Comparison of ENCODE assay signal across 16 mouse cellular contexts in the genomic region with DNA sequence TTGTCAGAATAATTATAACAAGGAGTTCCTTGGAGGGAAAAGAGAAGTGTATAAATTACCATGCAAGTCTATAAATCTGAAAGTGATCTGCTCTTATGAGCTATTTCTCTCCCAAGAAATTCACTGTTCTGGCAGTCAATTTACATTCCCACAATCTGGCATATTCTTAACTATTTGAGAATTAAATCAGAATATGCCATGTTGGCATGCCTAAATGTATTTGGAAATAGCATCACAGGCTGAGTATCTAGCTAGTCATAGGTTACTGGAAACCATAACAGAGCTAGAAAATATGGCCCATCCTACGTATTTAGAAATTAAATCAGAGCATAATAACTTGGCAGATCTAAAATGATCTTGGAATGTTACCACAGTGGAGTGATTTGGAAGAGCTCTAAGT.
"Had no signal": no experiment of that assay in that cellular context is flagged by ENCODE, and none has a peak within 500 bp of the region (broad histone marks: within the 10 kb centered on the region; RNA-seq: fewer than 3 reads in every experiment).

No protein-coding gene starts in this region.

- H3K4me1 ChIP-seq: limb, embryonic 13.5 days; liver, embryonic 15.5 days; midbrain, embryonic 10.5 days; midbrain, embryonic 15.5 days; neural tube, embryonic 12.5 days had no signal

- H3K27ac ChIP-seq: kidney, postnatal 0 days; limb, embryonic 13.5 days; liver, embryonic 15.5 days; midbrain, embryonic 10.5 days; midbrain, embryonic 15.5 days; neural tube, embryonic 12.5 days; stomach, postnatal 0 days had no signal

- H3K9me3 ChIP-seq: limb, embryonic 13.5 days; liver, embryonic 15.5 days; midbrain, embryonic 10.5 days; midbrain, embryonic 15.5 days; neural tube, embryonic 12.5 days had no signal

- H3K27me3 ChIP-seq: limb, embryonic 13.5 days; liver, embryonic 15.5 days; midbrain, embryonic 15.5 days; neural tube, embryonic 12.5 days had no signal

- DNase-seq: kidney, adult 9 months; kidney, postnatal 36 days; layer of hippocampus, postnatal 36 days; left cerebral cortex, postnatal 4 days; lung, adult 2 months; lung, postnatal 36 days; thymus, adult 18-20 months; thymus, postnatal 14 days had no signal

- H3K36me3 ChIP-seq: limb, embryonic 13.5 days; liver, embryonic 15.5 days; midbrain, embryonic 10.5 days; midbrain, embryonic 15.5 days; neural tube, embryonic 12.5 days had no signal

- H3K4me2 ChIP-seq: limb, embryonic 13.5 days; liver, embryonic 15.5 days; midbrain, embryonic 15.5 days; neural tube, embryonic 12.5 days had no signal

- ATAC-seq: lung, postnatal 0 days; midbrain, embryonic 15.5 days had no signal

- H3K9ac ChIP-seq: limb, embryonic 13.5 days; liver, embryonic 15.5 days; midbrain, embryonic 15.5 days; neural tube, embryonic 12.5 days had no signal

- H3K4me3 ChIP-seq: limb, embryonic 13.5 days; liver, embryonic 15.5 days; midbrain, embryonic 10.5 days; midbrain, embryonic 15.5 days; neural tube, embryonic 12.5 days had no signal
